Mouse (Mus musculus) heart, adult 2 months (tissue): ENCODE data around the gene Rps6ka2. TPM values are rescaled to one million over a fixed set of nuclear protein-coding genes. Genes with fewer than 3 reads are reported as not detected.
"Not testable (repeated sequence)": the region's sequence is repeated elsewhere in the genome, so short reads cannot be mapped to it uniquely, and the experiment has no call there.

Experiments used
- DNase-seq, 2 experiments: peaks; one replicate each; pipeline ENCODE4 v3.0.0; 2021
- H3K27ac ChIP-seq: fragments of 200-600 bp; 2 replicates; pipeline ENCODE4 v1.8.1; 2022
- H3K27me3 ChIP-seq: fragments of 200-500 bp; 2 replicates; pipeline ENCODE4 v1.6.1; 2012; ENCODE audit warnings: mild to moderate bottlenecking, low read length, inconsistent platforms, mixed read lengths; ENCODE audit not compliant: control insufficient read depth, insufficient read depth
- H3K36me3 ChIP-seq: fragments of 200-500 bp; 2 replicates; pipeline ENCODE4 v1.6.1; 2012; ENCODE audit warnings: low read length, inconsistent platforms; ENCODE audit not compliant: control insufficient read depth, insufficient read depth
- H3K4me1 ChIP-seq: fragments of 200-500 bp; 2 replicates; pipeline ENCODE4 v1.6.1; 2011; ENCODE audit warnings: low read length; ENCODE audit not compliant: control insufficient read depth, insufficient read depth
- H3K4me3 ChIP-seq: fragments of 200-600 bp; 2 replicates; pipeline ENCODE4 v1.8.1; 2022
- H3K79me2 ChIP-seq: fragments of 200-500 bp; replicated peaks from 2 replicates; pipeline ENCODE4 v1.6.1; 2012; ENCODE audit warnings: mild to moderate bottlenecking, inconsistent platforms, low read length, moderate library complexity, mixed read lengths; ENCODE audit not compliant: control insufficient read depth, insufficient read depth
- H3K9ac ChIP-seq: fragments of 200-500 bp; 2 replicates; pipeline ENCODE4 v1.6.1; 2012; ENCODE audit warnings: low read depth, mild to moderate bottlenecking, control low read depth, inconsistent platforms, low read length, mixed read lengths
- CTCF ChIP-seq: fragments of 200-600 bp; IDR thresholded peaks from 2 replicates; pipeline ENCODE4 v1.8.1; 2022; ENCODE audit warnings: antibody characterized with exemption, mild to moderate bottlenecking, moderate library complexity
- EP300 ChIP-seq: fragments of 200-500 bp; IDR thresholded peaks from 2 replicates; pipeline ENCODE4 v1.6.1; 2011; ENCODE audit warnings: low read depth, low read length, control low read depth; ENCODE audit not compliant: insufficient read depth
- POLR2A ChIP-seq: fragments of 200-500 bp; IDR thresholded peaks from 2 replicates; pipeline ENCODE4 v1.6.1; 2011; ENCODE audit warnings: mild to moderate bottlenecking, low read depth, low read length, control low read depth; ENCODE audit not compliant: insufficient read depth
- WGBS: fragments of 180-500 bp; shearing (Covaris S2); methylation state at CpG from one replicate; pipeline ENCODE4 v1.1.7; 2018; 5-methylcytosine and 5-hydroxymethylcytosine counted together
- intact Hi-C: fragments of 180-260 bp; cut with DNase I; formaldehyde crosslinking; loops from one replicate; pipeline ENCODE4 v1.15.1; 2025
- polyA plus RNA-seq: library from polyadenylated mRNA; depleted of rRNA; stranded (reverse); fragments of >200 nt; gene quantifications from 2 replicates; pipeline ENCODE4 v1.2.3, GENCODE M21; 2012
- total RNA-seq, 2 experiments: library from RNA; stranded (reverse); gene quantifications; 2 replicates each; pipeline ENCODE4 v1.2.3; 2021

Gene Rps6ka2
- total and polyA plus RNA-seq, 3 experiments, result 26.4 to 33.7 (median 33.6) TPM

DNA sequence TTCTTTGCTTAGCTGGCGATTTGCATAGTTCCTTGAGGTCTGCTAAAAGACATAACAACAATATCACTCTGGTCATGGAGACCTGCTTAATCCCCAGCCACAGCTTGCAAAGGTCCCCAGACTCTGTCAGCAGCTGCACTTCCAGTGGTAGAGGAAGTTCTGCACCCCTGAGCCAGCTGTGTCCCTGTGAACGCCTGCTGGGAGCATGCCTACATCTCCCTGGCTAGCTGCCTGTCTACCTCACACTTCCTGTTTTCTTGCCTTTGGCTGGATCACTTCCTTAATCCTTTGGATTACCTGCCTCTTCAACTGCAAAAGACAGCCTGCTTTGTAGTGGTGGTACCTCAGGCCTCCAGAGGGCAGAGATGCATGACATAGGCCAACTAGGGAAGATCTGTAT lies 6.5 kb downstream of the Rps6ka2 start:
- no peaks in the 10 kb centered on the region for H3K36me3 ChIP-seq
- H3K9ac ChIP-seq, result no peak overlapping the region
- TF ChIP-seq POLR2A, result no peak
- TF ChIP-seq CTCF, result peak; percentile 28; the same call in 1 of the 2 replicates
- TF ChIP-seq EP300, result 0 out of 2 replicates have a peak, but pooled peaks have one; percentile 18
- intact Hi-C loops, result loop anchor here (5.0 kb wide), 1 partner anchor 91 kb away; no protein-coding TSS in a partner anchor
- DNase-seq, result peak; percentile 60 to 73
- H3K4me1 ChIP-seq, result peaks cover 19% of the 10 kb centered on the region
- peaks cover 2% of the 10 kb centered on the region; the same call in 1 of the 2 replicates for H3K79me2 ChIP-seq
- H3K27ac ChIP-seq, result peak overlapping the region; percentile 67
- H3K27me3 ChIP-seq, result no peaks in the 10 kb centered on the region
- 32% methylated on average over 2 of the region's 2 CpGs for WGBS
- no peak overlapping the region for H3K4me3 ChIP-seq

DNA sequence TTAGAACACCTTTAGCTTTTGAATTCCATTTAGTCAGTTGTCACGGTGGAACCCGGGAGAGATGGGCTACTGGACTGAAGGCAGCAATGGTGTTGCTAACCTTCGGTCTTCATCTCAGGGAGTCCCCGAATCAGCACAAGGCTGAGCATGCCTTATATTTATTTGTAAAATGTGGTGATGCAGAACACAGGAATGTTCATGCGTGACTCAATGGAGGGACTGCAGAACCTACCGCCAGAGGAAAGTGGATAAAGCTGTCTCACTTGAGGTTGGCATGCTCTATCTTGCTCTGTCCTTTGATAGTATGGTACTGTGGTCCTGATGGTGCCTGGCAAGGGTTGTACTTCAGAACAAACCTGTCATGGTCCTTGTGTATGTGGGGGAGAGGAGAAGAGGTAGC lies 8.3 kb downstream of the Rps6ka2 start:
- Histone ChIP-seq H3K36me3 (no peaks in the 10 kb centered on the region), H3K4me1 (peaks cover 18% of the 10 kb centered on the region), H3K79me2 (peaks cover 2% of the 10 kb centered on the region; the same call in 1 of the 2 replicates), H3K27ac (no peak overlapping the region), H3K9ac (no peak overlapping the region), H3K27me3 (no peaks in the 10 kb centered on the region), H3K4me3 (no peak overlapping the region)
- intact Hi-C loops, result loop anchor here (5.0 kb wide), 1 partner anchor 89 kb away; no protein-coding TSS in a partner anchor
- WGBS, result 95% methylated on average over 6 of the region's 6 CpGs
- DNase-seq, result no peak
- TF ChIP-seq POLR2A (no peak), CTCF (no peak), EP300 (no peak)

DNA sequence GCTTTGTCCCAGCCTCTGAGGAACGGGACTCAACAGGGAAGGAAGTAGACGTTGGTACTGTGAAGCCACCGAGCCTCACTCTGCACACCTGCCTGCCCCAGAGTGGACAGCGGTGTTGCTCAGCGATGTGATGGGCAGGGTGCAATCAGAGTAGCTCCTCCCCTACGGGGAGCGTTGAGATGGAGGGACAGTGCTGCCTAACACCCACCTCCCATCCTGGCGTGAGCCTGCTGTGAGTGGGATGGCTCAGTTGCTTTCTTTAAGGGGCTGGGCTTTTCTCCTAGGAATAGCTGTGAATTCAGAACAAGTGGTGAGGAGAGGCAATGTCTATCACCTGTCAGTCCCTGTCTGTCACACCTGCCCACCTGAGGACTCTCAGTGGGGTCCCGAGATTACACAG lies 12.3 kb downstream of the Rps6ka2 start:
- Histone ChIP-seq H3K27me3 (no peaks in the 10 kb centered on the region), H3K79me2 (no peaks in the 10 kb centered on the region; the same call in 1 of the 2 replicates), H3K9ac (no peak overlapping the region), H3K36me3 (no peaks in the 10 kb centered on the region), H3K27ac (no peak overlapping the region), H3K4me1 (peaks cover 15% of the 10 kb centered on the region), H3K4me3 (no peak overlapping the region)
- intact Hi-C loops, result no loop called here
- no peak for DNase-seq
- WGBS, result 58% methylated on average over 9 of the region's 9 CpGs
- TF ChIP-seq EP300, result no peak
- no peak for TF ChIP-seq CTCF
- TF ChIP-seq POLR2A, result no peak

DNA sequence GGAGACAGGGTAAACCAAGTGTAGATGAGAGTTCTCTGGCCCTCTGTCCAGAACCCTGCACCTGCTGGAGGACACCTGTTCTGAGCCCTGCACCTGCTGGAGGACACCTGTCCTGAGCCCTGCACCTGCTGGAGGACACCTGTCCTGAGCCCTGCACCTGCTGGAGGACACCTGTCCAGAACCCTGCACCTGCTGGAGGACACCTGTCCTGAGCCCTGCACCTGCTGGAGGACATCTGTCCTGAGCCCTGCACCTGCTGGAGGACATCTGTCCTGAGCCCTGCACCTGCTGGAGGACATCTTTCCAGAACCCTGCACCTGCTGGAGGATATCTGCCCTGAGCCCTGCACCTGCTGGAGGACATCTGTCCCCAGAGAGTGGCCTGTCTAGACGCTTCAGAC lies 17.1 kb downstream of the Rps6ka2 start:
- intact Hi-C loops, H3K79me2 ChIP-seq: not testable (repeated sequence)

DNA sequence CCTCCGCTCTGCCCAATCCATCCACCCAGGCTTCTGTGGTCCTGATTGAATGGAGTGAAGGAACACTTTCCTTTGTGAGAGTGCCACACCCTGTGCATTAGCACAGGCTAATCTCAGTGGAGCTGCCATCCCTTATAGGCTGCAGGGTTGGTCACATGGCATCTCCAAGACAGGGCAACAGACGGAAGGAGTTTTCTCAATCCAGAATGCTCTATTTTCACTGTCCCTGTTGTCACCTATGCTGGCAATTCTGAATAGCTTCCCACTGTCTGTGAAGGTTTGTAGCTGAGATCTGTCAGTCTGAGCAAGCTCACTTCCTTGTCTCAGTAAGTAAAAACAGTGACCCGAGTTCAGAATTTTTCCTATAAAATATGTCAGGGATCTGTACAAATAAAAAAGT lies 19.5 kb downstream of the Rps6ka2 start:
- H3K4me1 ChIP-seq, result peaks cover 9% of the 10 kb centered on the region
- no peak overlapping the region for H3K4me3 ChIP-seq
- H3K9ac ChIP-seq, result no peak overlapping the region
- 85% methylated on average over 3 of the region's 3 CpGs for WGBS
- DNase-seq, result no peak
- intact Hi-C loops, result no loop called here
- no peaks in the 10 kb centered on the region for H3K79me2 ChIP-seq
- TF ChIP-seq EP300 (no peak), POLR2A (no peak), CTCF (no peak)
- no peaks in the 10 kb centered on the region for H3K27me3 ChIP-seq
- H3K36me3 ChIP-seq, result no peaks in the 10 kb centered on the region
- no peak overlapping the region for H3K27ac ChIP-seq

More for the DNA sequence above, 17.1 kb downstream of the Rps6ka2 start:
- not testable (repeated sequence) for H3K4me1 ChIP-seq, DNase-seq, H3K36me3 ChIP-seq, H3K27me3 ChIP-seq, H3K9ac ChIP-seq, H3K27ac ChIP-seq, H3K4me3 ChIP-seq
- WGBS, result 67% methylated on average over 1 of the region's 1 CpGs

- 92% methylated on average over 10 of the region's 10 CpGs for WGBS
- no peak for TF ChIP-seq POLR2A
- TF ChIP-seq EP300, result no peak
- no peak for TF ChIP-seq CTCF
Observed at GRCm38 (mm10) chr17:7189975-7190374, 20.1 kb downstream of the Rps6ka2 start.

More at GRCm38 (mm10) chr17:7189975-7190374, 20.1 kb downstream of the Rps6ka2 start:
- Histone ChIP-seq H3K4me1 (peaks cover 7% of the 10 kb centered on the region; the same call in 1 of the 2 replicates), H3K4me3 (no peak overlapping the region), H3K79me2 (no peaks in the 10 kb centered on the region), H3K36me3 (no peaks in the 10 kb centered on the region), H3K27me3 (no peaks in the 10 kb centered on the region), H3K27ac (no peak overlapping the region), H3K9ac (no peak overlapping the region)
- no peak for DNase-seq
- intact Hi-C loops, result no loop called here
